Mouse (Mus musculus) myocyte (in vitro differentiated cells): ENCODE results near the gene Slc25a22.

Source experiments
- CEBPB ChIP-seq: IDR thresholded peaks from 2 replicates; pipeline ENCODE4 v1.6.1; 2011; ENCODE audit warnings: mild to moderate bottlenecking, moderate library complexity; ENCODE audit not compliant: poor library complexity, insufficient read depth, severe bottlenecking
- E2F4 ChIP-seq: IDR thresholded peaks from one replicate; pipeline ENCODE4 v1.6.1; 2011; ENCODE audit warnings: mild to moderate bottlenecking, control low read depth, moderate library complexity; ENCODE audit not compliant: insufficient read depth
- MAX ChIP-seq: IDR thresholded peaks from one replicate; pipeline ENCODE4 v1.6.1; 2011; ENCODE audit warnings: low read depth, mild to moderate bottlenecking, control low read depth
- MYOD1 ChIP-seq, 3 experiments: IDR thresholded peaks; one replicate each; pipeline ENCODE4 v1.6.1; 2011; ENCODE audit warnings: control low read depth in 2 of 3, low read depth in 2 of 3, mild to moderate bottlenecking in 2 of 3, moderate library complexity in 1 of 3; ENCODE audit not compliant: insufficient read length in 2 of 3, control insufficient read depth in 1 of 3
- MYOG ChIP-seq, 3 experiments: IDR thresholded peaks; one replicate each; pipeline ENCODE4 v1.6.1; 2011; ENCODE audit warnings: control low read depth in 2 of 3, low read depth in 2 of 3, mild to moderate bottlenecking in 2 of 3; ENCODE audit not compliant: insufficient read length in 2 of 3, control insufficient read depth in 1 of 3, insufficient read depth in 1 of 3
- POLR2A ChIP-seq: IDR thresholded peaks from one replicate; pipeline ENCODE4 v1.6.1; 2011; ENCODE audit warnings: low read depth, mild to moderate bottlenecking, control low read depth, moderate library complexity; ENCODE audit not compliant: insufficient read length
- POLR2AphosphoS2 ChIP-seq: IDR thresholded peaks from one replicate; pipeline ENCODE4 v1.6.1; 2011; ENCODE audit warnings: low read depth, control low read depth; ENCODE audit not compliant: insufficient read length
- REST ChIP-seq: IDR thresholded peaks from one replicate; pipeline ENCODE4 v1.6.1; 2011; ENCODE audit warnings: mild to moderate bottlenecking, control low read depth, moderate library complexity; ENCODE audit not compliant: insufficient read depth, insufficient read length
- TCF12 ChIP-seq: IDR thresholded peaks from one replicate; pipeline ENCODE4 v1.6.1; 2011; ENCODE audit warnings: mild to moderate bottlenecking, control low read depth; ENCODE audit not compliant: poor library complexity, insufficient read depth, severe bottlenecking
- TCF3 ChIP-seq: IDR thresholded peaks from one replicate; pipeline ENCODE4 v1.6.1; 2011; ENCODE audit warnings: low read depth, control low read depth; ENCODE audit not compliant: insufficient read length
- USF1 ChIP-seq: IDR thresholded peaks from one replicate; pipeline ENCODE4 v1.6.1; 2011; ENCODE audit warnings: low read depth, mild to moderate bottlenecking, control low read depth, moderate library complexity

- TF ChIP-seq TCF3 (no peak), POLR2AphosphoS2 (no peak), MAX (no peak), POLR2A (no peak), USF1 (no peak), TCF12 (no peak), MYOG (IDR thresholded peaks at IDR 0.05; ENCODE audit: control insufficient read depth in 1 of 3, insufficient read depth in 1 of 3, insufficient read length in 2 of 3, low read depth in 2 of 3) (no peak), CEBPB (no peak), MYOD1 (IDR thresholded peaks at IDR 0.05; ENCODE audit: control insufficient read depth in 1 of 3, insufficient read length in 2 of 3, low read depth in 2 of 3) (no peak), E2F4 (no peak), REST (no peak)
Measured at GRCm38 (mm10) chr7:141413331-141413730, 24.4 kb downstream of the Slc25a22 start.
